Mouse (Mus musculus): ENCODE measurements around the gene 1700092M07Rik.

GRCm38 (mm10) chr19:8703571-8703970 is 36.9 kb upstream of the 1700092M07Rik start:
- TF ChIP-seq CHD2 (IDR thresholded peaks at IDR 0.05; ENCODE audit: low read depth, low read length): no peak
- TF ChIP-seq HCFC1 (IDR thresholded peaks at IDR 0.05; ENCODE audit: borderline replicate concordance, insufficient read depth, low read length): no peak
- TF ChIP-seq ZC3H11A (IDR thresholded peaks at IDR 0.05; ENCODE audit: borderline replicate concordance, low read depth, low read length): no peak
- TF ChIP-seq MAFK (IDR thresholded peaks at IDR 0.05; ENCODE audit: insufficient read depth, low read depth, low read length): no peak
